Mouse (Mus musculus) small intestine, adult 2 months (tissue): ENCODE measurements at regions not wholly inside any gene's neighbourhood (a gene's known extent, or its start where the extent isn't known, plus 50 kb on each side); places are given as distances from the start of the nearest gene placed in this dataset.

Experiments
- H3K27ac ChIP-seq: fragments of 200-500 bp; 2 replicates; pipeline ENCODE4 v1.5.1; 2012; ENCODE audit warnings: low read depth, low read length, control low read depth, inconsistent platforms; ENCODE audit not compliant: insufficient read depth
- H3K27me3 ChIP-seq: fragments of 200-500 bp; 2 replicates; pipeline ENCODE4 v1.6.1; 2012; ENCODE audit warnings: mild to moderate bottlenecking, moderate library complexity, low read length, inconsistent platforms; ENCODE audit not compliant: control insufficient read depth, insufficient read depth
- H3K36me3 ChIP-seq: fragments of 200-500 bp; 2 replicates; pipeline ENCODE4 v1.6.1; 2012; ENCODE audit warnings: mild to moderate bottlenecking, low read length, control low read depth, inconsistent platforms; ENCODE audit not compliant: control insufficient read depth, insufficient read depth
- H3K4me1 ChIP-seq: fragments of 200-500 bp; 2 replicates; pipeline ENCODE4 v1.6.1; 2012; ENCODE audit warnings: low read length, inconsistent platforms, mixed read lengths; ENCODE audit not compliant: control insufficient read depth, insufficient read depth, insufficient read length
- H3K4me3 ChIP-seq: fragments of 200-500 bp; 2 replicates; pipeline ENCODE4 v1.5.1; 2012; ENCODE audit warnings: low read depth, mild to moderate bottlenecking, control low read depth, inconsistent platforms, low read length, moderate library complexity
- CTCF ChIP-seq: fragments of 200-500 bp; IDR thresholded peaks from 2 replicates; pipeline ENCODE4 v1.5.1; 2012; ENCODE audit warnings: low read depth, mild to moderate bottlenecking, control low read depth, inconsistent platforms, low read length, moderate library complexity, mixed read lengths; ENCODE audit not compliant: insufficient replicate concordance, insufficient read length; ENCODE audit errors: extremely low read depth
- POLR2A ChIP-seq: fragments of 200-500 bp; IDR thresholded peaks from 2 replicates; pipeline ENCODE4 v1.6.1; 2012; ENCODE audit warnings: low read depth, mild to moderate bottlenecking, control low read depth, inconsistent platforms, low read length, moderate library complexity
- WGBS: fragments of 180-500 bp; shearing (Covaris S2); methylation state at CpG from one replicate; pipeline ENCODE4 v1.1.7; 2018; 5-methylcytosine and 5-hydroxymethylcytosine counted together

DNA sequence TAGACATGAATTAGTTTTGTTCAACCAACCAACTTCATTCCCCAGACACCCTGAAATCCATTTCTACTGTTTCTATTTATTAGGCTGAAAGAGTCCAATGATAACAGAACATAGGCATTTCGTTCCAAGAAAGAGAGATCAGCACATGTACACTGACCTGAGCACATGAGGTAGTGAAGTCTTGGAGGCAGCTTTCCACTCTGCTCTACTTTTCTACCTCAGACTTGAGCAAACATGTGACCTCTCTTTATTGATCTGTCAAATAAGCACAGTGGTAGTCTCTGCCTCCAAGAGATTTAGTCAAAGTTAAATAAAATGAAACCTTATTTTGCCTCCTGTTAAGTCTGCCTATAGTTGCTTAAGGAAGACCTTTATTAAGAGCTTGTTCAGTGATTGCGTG, 321.9 kb upstream of the Adamts9 start:
- Histone ChIP-seq H3K27me3 (no peaks in the 10 kb centered on the region), H3K4me3 (no peak overlapping the region), H3K27ac (no peak overlapping the region), H3K4me1 (no peaks in the 10 kb centered on the region), H3K36me3 (no peaks in the 10 kb centered on the region)
- WGBS: 75% methylated on average over 2 of the region's 2 CpGs
- no peak for TF ChIP-seq POLR2A
- no peak for TF ChIP-seq CTCF

DNA sequence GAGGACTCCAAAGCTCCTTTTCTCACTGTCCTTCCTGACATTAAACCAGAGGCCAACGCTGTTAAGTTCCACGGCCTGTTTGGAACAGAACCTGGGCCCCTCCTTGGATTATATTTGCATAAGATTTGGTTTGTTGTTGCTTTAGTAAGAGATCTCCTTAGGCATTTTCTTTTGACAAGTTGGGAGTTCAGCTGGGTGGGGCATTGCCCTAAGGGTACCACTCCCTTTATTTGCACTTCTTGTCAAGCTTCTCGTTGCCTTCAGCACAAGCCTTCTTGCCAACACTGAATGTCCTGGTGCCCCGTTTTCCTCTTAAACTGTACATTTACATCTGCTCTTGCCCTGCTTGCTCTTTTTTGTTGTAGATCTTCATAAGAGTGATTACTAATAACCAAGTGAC, 317.5 kb upstream of the Adamts9 start:
- H3K4me1 ChIP-seq: no peaks in the 10 kb centered on the region
- H3K36me3 ChIP-seq: no peaks in the 10 kb centered on the region
- no peak overlapping the region for H3K27ac ChIP-seq
- no peak overlapping the region for H3K4me3 ChIP-seq
- 49% methylated on average over 4 of the region's 4 CpGs for WGBS
- TF ChIP-seq CTCF (no peak), POLR2A (no peak)
- H3K27me3 ChIP-seq: no peaks in the 10 kb centered on the region

DNA sequence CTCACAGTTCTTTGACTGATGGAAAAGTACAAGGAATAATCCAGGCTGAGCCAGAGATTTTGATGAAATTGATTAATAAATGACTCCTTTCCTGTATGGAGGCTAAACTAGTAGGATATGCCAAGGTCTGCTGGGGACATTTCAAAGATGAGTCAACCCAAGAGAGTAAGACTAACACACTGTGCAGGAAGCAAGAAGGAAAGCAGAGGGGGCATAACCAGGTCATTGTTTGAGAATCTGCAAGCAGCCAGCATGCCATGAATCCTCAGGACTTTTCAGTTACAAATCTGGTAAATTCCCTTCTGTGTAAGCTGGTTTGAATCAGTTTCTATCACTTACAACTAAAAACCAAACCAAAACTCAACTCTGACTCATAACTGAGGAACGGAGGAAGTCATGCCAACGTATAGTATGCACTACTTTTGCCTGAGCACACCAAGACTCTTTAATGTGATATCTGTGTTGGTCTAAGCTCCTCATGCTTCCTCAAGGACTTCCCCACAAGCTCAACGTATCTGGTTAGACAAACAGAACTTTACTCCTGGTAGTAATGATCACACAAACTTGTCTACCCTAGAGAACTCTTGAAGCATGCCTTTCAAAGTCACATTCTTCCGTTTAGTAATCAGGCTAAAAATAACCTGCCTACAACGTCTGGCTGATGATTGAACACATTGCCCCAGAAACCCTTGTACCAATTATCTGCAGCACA, 314.0 kb upstream of the Adamts9 start:
- 42% methylated on average over 5 of the region's 5 CpGs for WGBS
- Histone ChIP-seq H3K27ac (no peak overlapping the region), H3K4me1 (no peaks in the 10 kb centered on the region), H3K36me3 (no peaks in the 10 kb centered on the region), H3K4me3 (no peak overlapping the region), H3K27me3 (no peaks in the 10 kb centered on the region)
- TF ChIP-seq POLR2A (no peak), CTCF (no peak)

DNA sequence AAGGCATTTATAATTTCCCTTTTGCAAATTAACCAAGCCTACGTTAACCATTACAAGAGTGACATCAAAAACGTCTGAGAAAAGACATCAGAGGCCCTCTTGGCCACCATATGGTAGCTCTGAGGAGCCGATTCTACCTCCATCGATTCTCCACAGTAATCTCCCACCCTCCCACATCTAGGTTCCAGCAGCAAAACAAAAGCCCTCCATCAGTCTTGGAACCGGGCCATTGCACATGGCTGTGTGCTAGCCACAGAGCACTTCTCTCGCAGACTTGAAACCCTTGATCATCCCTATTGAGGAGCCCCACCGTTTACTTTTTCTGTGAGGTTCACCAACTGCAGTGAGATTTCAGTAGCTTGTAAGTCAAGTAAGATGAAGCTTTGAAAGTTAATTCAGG, 310.5 kb upstream of the Adamts9 start:
- no peak for TF ChIP-seq CTCF
- no peak for TF ChIP-seq POLR2A
- WGBS: 76% methylated on average over 7 of the region's 7 CpGs
- no peak overlapping the region for H3K27ac ChIP-seq
- H3K4me3 ChIP-seq: no peak overlapping the region
- H3K4me1 ChIP-seq: no peaks in the 10 kb centered on the region
- no peaks in the 10 kb centered on the region for H3K27me3 ChIP-seq
- H3K36me3 ChIP-seq: no peaks in the 10 kb centered on the region

DNA sequence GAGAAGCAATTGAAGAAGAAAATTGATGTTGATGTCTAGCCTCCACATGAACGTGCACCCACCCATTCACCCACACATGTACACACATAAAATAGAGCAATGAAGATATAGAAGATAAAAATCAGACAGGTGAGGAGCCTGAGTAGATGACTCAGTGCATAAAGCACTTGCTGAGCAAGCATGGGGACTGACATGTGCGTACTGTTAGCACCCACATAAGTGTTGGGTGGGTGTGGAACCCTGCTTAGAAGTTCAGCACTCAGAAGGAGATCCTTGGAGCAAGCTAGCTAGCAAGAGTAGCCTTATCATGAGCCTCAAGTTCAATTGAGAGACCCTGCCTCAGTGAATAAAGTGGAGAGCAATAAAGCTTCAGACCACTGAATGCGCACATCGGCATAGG, 305.7 kb upstream of the Adamts9 start:
- H3K4me1 ChIP-seq: no peaks in the 10 kb centered on the region
- TF ChIP-seq CTCF (no peak), POLR2A (no peak)
- H3K36me3 ChIP-seq: no peaks in the 10 kb centered on the region
- no peaks in the 10 kb centered on the region for H3K27me3 ChIP-seq
- no peak overlapping the region for H3K4me3 ChIP-seq
- WGBS: 84% methylated on average over 4 of the region's 4 CpGs
- H3K27ac ChIP-seq: no peak overlapping the region

DNA sequence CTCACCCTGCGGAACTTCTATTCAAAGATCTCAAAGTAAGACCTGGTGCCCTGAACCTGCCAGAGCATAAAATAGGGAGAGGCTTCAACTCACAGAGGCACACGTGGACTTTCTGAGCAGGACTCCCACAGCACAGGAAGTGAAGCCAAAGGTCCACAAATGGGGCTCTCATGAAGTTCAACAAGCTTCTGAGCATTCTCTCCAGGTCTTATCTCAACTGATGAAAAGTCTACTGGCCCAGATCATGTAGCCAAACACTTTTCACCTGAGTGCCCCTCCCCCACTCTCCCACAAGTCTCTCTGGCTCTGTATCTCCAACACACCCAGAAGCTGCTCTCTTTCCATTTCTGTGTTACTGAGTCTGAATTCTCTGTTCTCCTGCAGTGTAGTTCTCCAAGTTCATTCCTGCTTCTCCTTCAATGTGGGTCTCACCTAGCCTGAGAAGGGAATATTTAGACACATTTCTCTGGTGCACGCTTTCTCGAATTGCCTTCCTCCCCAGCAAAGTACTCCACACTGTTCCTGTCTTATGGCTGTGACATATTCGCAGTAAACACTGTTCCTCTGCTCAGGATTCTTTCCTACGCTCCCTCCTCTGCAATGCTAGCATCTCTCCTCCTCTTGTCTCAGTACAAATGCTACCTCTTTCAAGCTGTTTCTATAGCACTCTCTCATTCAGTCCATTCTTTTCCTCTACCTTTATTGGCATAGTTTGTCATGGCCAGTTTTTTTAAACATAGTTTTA, 303.4 kb upstream of the Adamts9 start:
- H3K27ac ChIP-seq: no peak overlapping the region
- no peaks in the 10 kb centered on the region for H3K27me3 ChIP-seq
- H3K4me3 ChIP-seq: no peak overlapping the region
- no peaks in the 10 kb centered on the region for H3K4me1 ChIP-seq
- WGBS: 72% methylated on average over 6 of the region's 6 CpGs
- TF ChIP-seq POLR2A: no peak
- no peak for TF ChIP-seq CTCF
- no peaks in the 10 kb centered on the region for H3K36me3 ChIP-seq

DNA sequence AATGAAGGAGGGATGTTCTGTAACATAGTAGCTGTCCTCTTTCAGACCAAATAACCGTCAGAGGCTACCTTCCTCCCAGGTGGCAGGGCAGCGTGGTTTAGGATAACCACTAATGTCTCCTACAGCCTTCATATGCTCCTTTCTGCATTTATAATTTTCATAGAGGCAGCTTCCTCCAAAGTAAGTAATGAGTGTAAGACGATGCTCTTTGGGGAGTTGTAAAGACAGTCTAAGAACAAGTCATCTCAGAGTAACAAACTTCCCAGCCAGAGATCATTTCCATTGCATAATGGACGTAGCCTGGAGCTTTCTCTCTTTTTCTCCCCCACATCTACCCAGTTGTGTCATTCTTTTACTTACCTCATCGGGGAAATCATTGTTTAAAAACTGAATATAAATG, 292.3 kb upstream of the Adamts9 start:
- Histone ChIP-seq H3K4me3 (no peak overlapping the region), H3K4me1 (no peaks in the 10 kb centered on the region), H3K27me3 (no peaks in the 10 kb centered on the region), H3K27ac (no peak overlapping the region), H3K36me3 (no peaks in the 10 kb centered on the region)
- TF ChIP-seq POLR2A: no peak
- 80% methylated on average over 5 of the region's 5 CpGs for WGBS

DNA sequence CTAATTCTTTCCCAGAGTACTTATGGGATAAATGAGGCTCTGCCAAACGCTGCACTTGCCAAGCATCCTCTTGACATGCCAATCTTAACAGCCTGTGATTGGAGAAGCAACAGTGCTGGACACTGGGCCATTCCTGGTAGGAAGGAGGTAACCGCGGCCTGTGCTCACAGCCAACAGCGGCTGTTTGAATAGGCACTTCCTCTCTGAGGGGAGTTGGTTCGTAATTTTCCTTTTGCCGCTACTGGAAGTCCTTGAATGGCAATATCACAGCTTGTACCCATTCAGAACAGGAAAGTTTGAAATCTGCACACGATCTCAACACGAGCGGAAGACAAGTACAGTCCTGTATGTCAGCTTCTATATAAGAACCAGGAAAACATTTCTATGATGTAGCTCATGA, 289.3 kb upstream of the Adamts9 start:
- 70% methylated on average over 9 of the region's 9 CpGs for WGBS
- no peaks in the 10 kb centered on the region for H3K4me1 ChIP-seq
- TF ChIP-seq CTCF (no peak), POLR2A (no peak)
- H3K36me3 ChIP-seq: no peaks in the 10 kb centered on the region
- H3K4me3 ChIP-seq: no peak overlapping the region
- H3K27me3 ChIP-seq: no peaks in the 10 kb centered on the region
- H3K27ac ChIP-seq: no peak overlapping the region
